Mouse (Mus musculus): ENCODE data around the gene Gzmk. TPM values are rescaled to one million over a fixed set of nuclear protein-coding genes. Genes with fewer than 3 reads are reported as not detected.

Gene Gzmk
- polyA plus RNA-seq, 1 experiment from 2014 or later = 0.25 TPM

GRCm38 (mm10) chr13:113213865-113214264, 11.8 kb downstream of the Gzmk start:
- no peak overlapping the region for H3K4me2 ChIP-seq (replicated peaks; ENCODE audit: low read depth, low read length)
- H3K27ac ChIP-seq (ENCODE audit: low read length) = no peak overlapping the region
- WGBS = 91% methylated on average over 3 of the region's 3 CpGs
- H3K9me3 ChIP-seq (ENCODE audit: control insufficient read depth, low read depth, low read length) = no peaks in the 10 kb centered on the region
- no peak overlapping the region for H3K9ac ChIP-seq (replicated peaks; ENCODE audit: low read depth, low read length)
- H3K27me3 ChIP-seq (ENCODE audit: control insufficient read depth, insufficient read depth, low read length) = no peaks in the 10 kb centered on the region
- H3K4me1 ChIP-seq (ENCODE audit: control insufficient read depth, insufficient read depth, low read length) = no peaks in the 10 kb centered on the region
- no peak for ATAC-seq (ENCODE audit: insufficient number of reproducible peaks, insufficient read depth, low FRiP score, low read depth)
- no peaks in the 10 kb centered on the region for H3K36me3 ChIP-seq (ENCODE audit: control insufficient read depth, insufficient read depth, low read length)
- H3K4me3 ChIP-seq (ENCODE audit: low read depth, low read length) = no peak overlapping the region

GRCm38 (mm10) chr13:113212401-113212800, 13.3 kb downstream of the Gzmk start:
- Histone ChIP-seq H3K9me3 (ENCODE audit: control insufficient read depth, low read depth, low read length) (no peaks in the 10 kb centered on the region), H3K4me3 (ENCODE audit: low read depth, low read length) (no peak overlapping the region), H3K27ac (ENCODE audit: low read length) (no peak overlapping the region), H3K4me2 (replicated peaks; ENCODE audit: low read depth, low read length) (no peak overlapping the region), H3K4me1 (ENCODE audit: control insufficient read depth, insufficient read depth, low read length) (no peaks in the 10 kb centered on the region), H3K27me3 (ENCODE audit: control insufficient read depth, insufficient read depth, low read length) (no peaks in the 10 kb centered on the region), H3K9ac (replicated peaks; ENCODE audit: low read depth, low read length) (no peak overlapping the region), H3K36me3 (ENCODE audit: control insufficient read depth, insufficient read depth, low read length) (no peaks in the 10 kb centered on the region)
- ATAC-seq (ENCODE audit: insufficient number of reproducible peaks, insufficient read depth, low FRiP score, low read depth) = no peak
- WGBS = 63% methylated on average over 3 of the region's 3 CpGs

GRCm38 (mm10) chr13:113211345-113211744, 14.4 kb downstream of the Gzmk start:
- Histone ChIP-seq H3K27ac (ENCODE audit: low read length) (no peak overlapping the region), H3K4me2 (replicated peaks; ENCODE audit: low read depth, low read length) (no peak overlapping the region), H3K36me3 (ENCODE audit: control insufficient read depth, insufficient read depth, low read length) (no peaks in the 10 kb centered on the region), H3K4me1 (ENCODE audit: control insufficient read depth, insufficient read depth, low read length) (no peaks in the 10 kb centered on the region), H3K9me3 (ENCODE audit: control insufficient read depth, low read depth, low read length) (no peaks in the 10 kb centered on the region), H3K27me3 (ENCODE audit: control insufficient read depth, insufficient read depth, low read length) (no peaks in the 10 kb centered on the region), H3K9ac (replicated peaks; ENCODE audit: low read depth, low read length) (no peak overlapping the region), H3K4me3 (ENCODE audit: low read depth, low read length) (no peak overlapping the region)
- WGBS = 75% methylated on average over 15 of the region's 15 CpGs
- ATAC-seq (ENCODE audit: insufficient number of reproducible peaks, insufficient read depth, low FRiP score, low read depth) = no peak

- Histone ChIP-seq H3K9ac (replicated peaks; ENCODE audit: low read depth, low read length) (no peak within 1 kb of the TSS), H3K4me1 (ENCODE audit: control insufficient read depth, insufficient read depth, low read length) (no peaks in the 10 kb centered on the region), H3K4me3 (ENCODE audit: low read depth, low read length) (no peak within 1 kb of the TSS)
Measured at GRCm38 (mm10) chr13:113209624-113210023, 16.1 kb downstream of the Gzmk start, which contains the start of gene Esm1. Gene Esm1, plus strand, starts transcription at chr13:113209659.

GRCm38 (mm10) chr13:113205346-113205745, 20.4 kb downstream of the Gzmk start:
- Histone ChIP-seq H3K4me2 (replicated peaks; ENCODE audit: low read depth, low read length) (no peak overlapping the region), H3K27me3 (ENCODE audit: control insufficient read depth, insufficient read depth, low read length) (no peaks in the 10 kb centered on the region), H3K9me3 (ENCODE audit: control insufficient read depth, low read depth, low read length) (no peaks in the 10 kb centered on the region), H3K4me1 (ENCODE audit: control insufficient read depth, insufficient read depth, low read length) (no peaks in the 10 kb centered on the region), H3K36me3 (ENCODE audit: control insufficient read depth, insufficient read depth, low read length) (no peaks in the 10 kb centered on the region), H3K27ac (ENCODE audit: low read length) (no peak overlapping the region), H3K9ac (replicated peaks; ENCODE audit: low read depth, low read length) (no peak overlapping the region), H3K4me3 (ENCODE audit: low read depth, low read length) (no peak overlapping the region)
- no peak for ATAC-seq (ENCODE audit: insufficient number of reproducible peaks, insufficient read depth, low FRiP score, low read depth)
- WGBS = 76% methylated on average over 5 of the region's 5 CpGs

More at GRCm38 (mm10) chr13:113209624-113210023, 16.1 kb downstream of the Gzmk start, which contains the start of gene Esm1:
- Histone ChIP-seq H3K27ac (ENCODE audit: low read length) (no peak within 1 kb of the TSS), H3K9me3 (ENCODE audit: control insufficient read depth, low read depth, low read length) (no peaks in the 10 kb centered on the region), H3K4me2 (replicated peaks; ENCODE audit: low read depth, low read length) (peak within 1 kb of the TSS; percentile 19; the same call in 1 of the 2 replicates), H3K36me3 (ENCODE audit: control insufficient read depth, insufficient read depth, low read length) (no peaks in the 10 kb centered on the region), H3K27me3 (ENCODE audit: control insufficient read depth, insufficient read depth, low read length) (no peaks in the 10 kb centered on the region)
- WGBS = 37% methylated on average over 15 of the region's 15 CpGs
- no peak for ATAC-seq (ENCODE audit: insufficient number of reproducible peaks, insufficient read depth, low FRiP score, low read depth)

GRCm38 (mm10) chr13:113203146-113203545, 22.6 kb downstream of the Gzmk start:
- Histone ChIP-seq H3K9me3 (ENCODE audit: control insufficient read depth, low read depth, low read length) (no peaks in the 10 kb centered on the region), H3K4me3 (ENCODE audit: low read depth, low read length) (no peak overlapping the region), H3K9ac (replicated peaks; ENCODE audit: low read depth, low read length) (no peak overlapping the region), H3K4me1 (ENCODE audit: control insufficient read depth, insufficient read depth, low read length) (no peaks in the 10 kb centered on the region), H3K27me3 (ENCODE audit: control insufficient read depth, insufficient read depth, low read length) (no peaks in the 10 kb centered on the region), H3K27ac (ENCODE audit: low read length) (no peak overlapping the region), H3K36me3 (ENCODE audit: control insufficient read depth, insufficient read depth, low read length) (no peaks in the 10 kb centered on the region), H3K4me2 (replicated peaks; ENCODE audit: low read depth, low read length) (no peak overlapping the region)
- ATAC-seq (ENCODE audit: insufficient number of reproducible peaks, insufficient read depth, low FRiP score, low read depth) = no peak
- 52% methylated on average over 5 of the region's 5 CpGs for WGBS

GRCm38 (mm10) chr13:113202184-113202583, 23.5 kb downstream of the Gzmk start:
- H3K27me3 ChIP-seq (ENCODE audit: control insufficient read depth, insufficient read depth, low read length) = no peaks in the 10 kb centered on the region
- no peak overlapping the region for H3K4me3 ChIP-seq (ENCODE audit: low read depth, low read length)
- no peak for ATAC-seq (ENCODE audit: insufficient number of reproducible peaks, insufficient read depth, low FRiP score, low read depth)
- 65% methylated on average over 4 of the region's 4 CpGs for WGBS
- H3K4me1 ChIP-seq (ENCODE audit: control insufficient read depth, insufficient read depth, low read length) = no peaks in the 10 kb centered on the region
- no peak overlapping the region for H3K27ac ChIP-seq (ENCODE audit: low read length)
- H3K9ac ChIP-seq (replicated peaks; ENCODE audit: low read depth, low read length) = no peak overlapping the region
- no peaks in the 10 kb centered on the region for H3K36me3 ChIP-seq (ENCODE audit: control insufficient read depth, insufficient read depth, low read length)
- no peak overlapping the region for H3K4me2 ChIP-seq (replicated peaks; ENCODE audit: low read depth, low read length)
- no peaks in the 10 kb centered on the region for H3K9me3 ChIP-seq (ENCODE audit: control insufficient read depth, low read depth, low read length)

- no peak for ATAC-seq (ENCODE audit: insufficient number of reproducible peaks, insufficient read depth, low FRiP score, low read depth)
- H3K36me3 ChIP-seq (ENCODE audit: control insufficient read depth, insufficient read depth, low read length) = no peaks in the 10 kb centered on the region
- no peak overlapping the region for H3K27ac ChIP-seq (ENCODE audit: low read length)
- 87% methylated on average over 2 of the region's 2 CpGs for WGBS
- H3K27me3 ChIP-seq (ENCODE audit: control insufficient read depth, insufficient read depth, low read length) = no peaks in the 10 kb centered on the region
- no peak overlapping the region for H3K4me2 ChIP-seq (replicated peaks; ENCODE audit: low read depth, low read length)
- H3K4me3 ChIP-seq (ENCODE audit: low read depth, low read length) = no peak overlapping the region
- no peak overlapping the region for H3K9ac ChIP-seq (replicated peaks; ENCODE audit: low read depth, low read length)
- no peaks in the 10 kb centered on the region for H3K4me1 ChIP-seq (ENCODE audit: control insufficient read depth, insufficient read depth, low read length)
- H3K9me3 ChIP-seq (ENCODE audit: control insufficient read depth, low read depth, low read length) = no peaks in the 10 kb centered on the region
Measured at GRCm38 (mm10) chr13:113201631-113202030, 24.1 kb downstream of the Gzmk start.

- Histone ChIP-seq H3K36me3 (ENCODE audit: control insufficient read depth, insufficient read depth, low read length) (no peaks in the 10 kb centered on the region), H3K27me3 (ENCODE audit: control insufficient read depth, insufficient read depth, low read length) (no peaks in the 10 kb centered on the region), H3K4me1 (ENCODE audit: control insufficient read depth, insufficient read depth, low read length) (no peaks in the 10 kb centered on the region), H3K4me3 (ENCODE audit: low read depth, low read length) (no peak overlapping the region), H3K9ac (replicated peaks; ENCODE audit: low read depth, low read length) (no peak overlapping the region), H3K27ac (ENCODE audit: low read length) (no peak overlapping the region), H3K4me2 (replicated peaks; ENCODE audit: low read depth, low read length) (no peak overlapping the region), H3K9me3 (ENCODE audit: control insufficient read depth, low read depth, low read length) (no peaks in the 10 kb centered on the region)
- ATAC-seq (ENCODE audit: insufficient number of reproducible peaks, insufficient read depth, low FRiP score, low read depth) = no peak
- 65% methylated on average over 8 of the region's 8 CpGs for WGBS
Measured at GRCm38 (mm10) chr13:113200726-113201125, 25.0 kb downstream of the Gzmk start.
